Mouse (Mus musculus) limb, embryonic 11.5 days (tissue): Measurements from ENCODE around the gene Lcp2. TPM values are rescaled to one million over a fixed set of nuclear protein-coding genes. Genes with fewer than 3 reads are reported as not detected.

Experiments used
- ATAC-seq: fragments of 200-750 bp; cut with Nextera tagmentation; 2 replicates; pipeline ENCODE4 v1.8.0; 2017; ENCODE audit warnings: low read depth; ENCODE audit not compliant: insufficient number of reproducible peaks, low FRiP score, low TSS enrichment
- DNase-seq: peaks from one replicate; pipeline ENCODE4 v3.0.0-alpha.2; 2015; ENCODE audit warnings: low spot score
- H3K27ac ChIP-seq: fragments of 300-500 bp; sonication (generic); replicated peaks from 2 replicates; pipeline ENCODE4 v1.5.1; 2014; ENCODE audit warnings: low read depth, mild to moderate bottlenecking, low read length
- H3K27me3 ChIP-seq: fragments of 300-500 bp; sonication (generic); 2 replicates; pipeline ENCODE4 v1.6.1; 2014; ENCODE audit warnings: mild to moderate bottlenecking, low read length, mixed read lengths; ENCODE audit not compliant: control insufficient read depth, insufficient read depth
- H3K36me3 ChIP-seq: fragments of 300-500 bp; sonication (generic); 2 replicates; pipeline ENCODE4 v1.6.1; 2014; ENCODE audit warnings: mild to moderate bottlenecking, low read length, moderate library complexity, mixed read lengths; ENCODE audit not compliant: control insufficient read depth, insufficient read depth
- H3K4me1 ChIP-seq: fragments of 300-500 bp; sonication (generic); 2 replicates; pipeline ENCODE4 v1.6.1; 2014; ENCODE audit warnings: low read length, mixed read lengths; ENCODE audit not compliant: control insufficient read depth, insufficient read depth
- H3K4me2 ChIP-seq: fragments of 300-500 bp; sonication (generic); 2 replicates; pipeline ENCODE4 v1.6.1; 2014; ENCODE audit warnings: low read depth, mild to moderate bottlenecking, moderate library complexity; ENCODE audit not compliant: severe bottlenecking
- H3K4me3 ChIP-seq: fragments of 300-500 bp; sonication (generic); 2 replicates; pipeline ENCODE4 v1.5.1; 2014; ENCODE audit warnings: low read depth, low read length
- H3K9ac ChIP-seq: fragments of 300-500 bp; sonication (generic); 2 replicates; pipeline ENCODE4 v1.6.1; 2014; ENCODE audit warnings: mild to moderate bottlenecking, low read length
- H3K9me3 ChIP-seq: fragments of 300-500 bp; sonication (generic); 2 replicates; pipeline ENCODE4 v1.6.1; 2016; ENCODE audit warnings: low read length; ENCODE audit not compliant: control insufficient read depth
- WGBS: fragments of 180-500 bp; shearing (Covaris S2); extraction: QIAGEN DNeasy Blood & Tissue Kit; methylation state at CpG from one replicate; pipeline ENCODE4 v1.1.7; 2014; 5-methylcytosine and 5-hydroxymethylcytosine counted together
- polyA plus RNA-seq: library from polyadenylated mRNA; unstranded; fragments of >200 nt; fragmentation: Nextera tagmentation; extraction: Ambion mirVana; gene quantifications from 2 replicates; pipeline ENCODE4 v1.2.1, GENCODE M21; 2014

Gene Lcp2
- polyA plus RNA-seq, result 1.4 and 1.7 TPM in 2 replicates

DNA sequence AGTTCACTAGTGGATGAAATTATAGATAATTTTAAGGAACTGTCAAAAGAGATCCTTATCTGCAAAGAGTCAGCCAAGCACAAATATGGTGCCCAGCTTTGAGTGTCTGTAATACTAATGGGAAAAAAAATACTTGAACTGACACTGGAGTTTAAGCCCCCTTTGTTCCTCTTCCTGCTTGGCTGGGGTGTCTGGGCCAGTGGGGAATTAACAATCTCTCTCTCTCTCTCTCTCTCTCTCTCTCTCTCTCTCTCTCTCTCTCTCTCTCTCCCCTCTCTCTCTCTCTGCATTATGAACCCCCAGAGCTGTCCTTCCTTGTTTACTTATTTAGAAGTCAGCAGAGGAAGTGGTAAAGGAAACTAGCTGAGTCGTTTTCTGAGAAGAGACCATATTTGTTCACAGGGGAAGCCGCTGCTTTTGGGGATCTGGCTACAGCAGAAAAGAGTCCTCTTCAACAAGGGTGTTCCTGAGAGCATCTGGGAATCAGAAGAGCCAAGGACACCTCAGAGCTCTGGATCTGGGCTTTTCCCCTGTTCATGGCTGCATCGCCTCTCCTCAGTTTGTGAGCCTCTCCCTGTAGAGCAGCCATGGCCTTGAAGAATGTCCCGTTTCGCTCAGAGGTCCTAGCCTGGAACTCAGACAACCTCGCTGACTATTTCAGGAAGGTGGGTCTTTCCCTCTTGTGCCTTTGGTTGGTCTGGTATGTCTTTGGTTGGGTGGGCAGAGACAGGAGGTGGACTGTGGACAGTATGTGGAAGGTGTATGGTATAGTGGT, at the start of gene Lcp2:
Lcp2 (plus strand) TSS at position 154 of the 775 bp plus-strand sequence.
- 85% methylated on average over 6 of the region's 6 CpGs for WGBS
- ATAC-seq, result no peak
- no peaks in the 10 kb centered on the region for H3K36me3 ChIP-seq

DNA sequence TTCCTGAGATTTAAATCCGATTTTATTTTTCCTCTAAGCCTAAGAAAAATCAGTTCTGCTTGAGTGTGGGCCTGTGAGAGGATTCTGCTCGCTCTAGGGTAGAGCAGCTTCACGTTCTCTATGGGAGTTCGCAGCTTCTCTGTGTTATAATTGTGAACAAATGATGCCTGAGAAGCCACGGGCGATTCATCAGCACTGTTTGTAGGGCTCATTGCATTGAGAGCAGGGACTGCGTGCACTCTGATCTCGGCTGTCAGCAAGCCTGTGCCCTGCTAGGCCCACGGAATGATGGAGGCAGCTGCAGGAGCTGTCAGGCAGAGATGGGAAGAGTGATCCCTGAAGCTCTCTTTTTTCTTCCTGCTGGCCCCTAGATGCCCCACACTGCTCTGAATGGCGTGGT, 48.5 kb upstream of the Lcp2 start:
- Histone ChIP-seq H3K36me3 (no peaks in the 10 kb centered on the region), H3K4me3 (no peak overlapping the region), H3K9ac (no peak overlapping the region), H3K4me2 (no peak overlapping the region), H3K9me3 (no peaks in the 10 kb centered on the region), H3K27me3 (no peaks in the 10 kb centered on the region), H3K4me1 (0 out of 2 replicates have a peak, but pooled peaks cover 2% of the 10 kb centered on the region), H3K27ac (no peak overlapping the region)
- ATAC-seq, result no peak
- no peak for DNase-seq
- WGBS, result 62% methylated on average over 10 of the region's 10 CpGs

More for the DNA sequence above, at the start of gene Lcp2:
- Histone ChIP-seq H3K9ac (no peak within 1 kb of the TSS), H3K27me3 (no peaks in the 10 kb centered on the region), H3K9me3 (no peaks in the 10 kb centered on the region), H3K4me3 (no peak within 1 kb of the TSS), H3K4me1 (no peaks in the 10 kb centered on the region), H3K4me2 (no peak within 1 kb of the TSS), H3K27ac (no peak within 1 kb of the TSS)
- DNase-seq, result no peak

DNA sequence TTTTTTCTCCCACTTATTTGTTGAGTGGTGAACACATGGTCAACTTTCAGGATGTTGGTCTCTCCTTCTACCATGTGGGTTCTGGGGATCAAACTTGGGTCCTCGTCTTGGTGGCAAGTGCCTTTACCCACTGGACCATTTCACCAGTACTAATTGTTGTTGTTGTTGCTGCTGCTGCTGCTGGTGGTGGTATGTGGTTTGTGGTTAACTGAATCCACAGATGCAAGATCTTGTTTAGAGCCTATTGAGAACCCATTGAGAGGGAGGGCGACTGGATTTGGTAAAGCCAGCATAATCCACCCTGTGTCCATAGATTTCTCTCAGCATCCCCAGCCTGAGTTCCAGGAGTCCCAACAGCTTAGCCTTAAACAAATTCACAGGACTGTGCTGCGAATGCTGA, 46.3 kb upstream of the Lcp2 start:
- WGBS, result 83% methylated on average over 3 of the region's 3 CpGs
- no peak overlapping the region for H3K27ac ChIP-seq
- H3K4me2 ChIP-seq, result no peak overlapping the region
- H3K27me3 ChIP-seq, result no peaks in the 10 kb centered on the region
- H3K4me1 ChIP-seq, result no peaks in the 10 kb centered on the region
- no peak overlapping the region for H3K4me3 ChIP-seq
- H3K9me3 ChIP-seq, result no peaks in the 10 kb centered on the region
- no peak for ATAC-seq
- H3K36me3 ChIP-seq, result no peaks in the 10 kb centered on the region
- no peak overlapping the region for H3K9ac ChIP-seq
- no peak for DNase-seq

DNA sequence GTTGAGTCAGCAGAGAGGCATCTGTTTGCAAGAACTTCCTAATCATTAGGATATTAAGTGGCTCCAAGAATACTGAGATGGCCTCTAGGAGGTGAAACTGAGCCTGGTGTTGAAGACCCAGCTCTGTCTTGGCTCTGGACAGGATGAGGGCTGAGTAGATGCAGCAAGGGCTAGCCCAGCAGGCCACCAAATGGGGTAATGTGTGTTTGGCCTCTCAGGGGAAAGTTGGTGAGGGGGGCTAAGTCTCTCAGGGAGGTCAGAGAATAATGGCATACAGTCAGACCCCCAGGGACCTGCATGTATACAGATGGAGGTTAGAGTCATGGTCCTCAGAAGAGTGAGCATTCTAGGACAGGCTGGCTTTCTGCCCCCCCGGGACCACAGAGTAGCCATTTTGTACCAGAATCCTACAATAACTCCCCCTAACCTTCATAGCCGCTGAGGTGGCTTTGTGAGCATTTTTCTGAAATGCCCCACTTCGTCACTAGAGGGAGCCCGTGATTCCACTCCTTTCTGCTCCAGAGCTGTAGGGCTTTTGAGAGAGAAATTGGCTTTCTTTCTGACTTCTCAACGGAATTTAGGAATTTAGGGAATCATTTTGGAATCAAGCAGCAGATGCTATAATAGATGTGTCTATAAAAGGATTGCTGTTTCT, 44.7 kb upstream of the Lcp2 start:
- 8% methylated on average over 5 of the region's 5 CpGs for WGBS
- no peak overlapping the region for H3K4me3 ChIP-seq
- H3K27ac ChIP-seq, result no peak overlapping the region
- H3K4me2 ChIP-seq, result no peak overlapping the region
- no peak overlapping the region for H3K9ac ChIP-seq
- no peaks in the 10 kb centered on the region for H3K36me3 ChIP-seq
- no peak for ATAC-seq
- H3K27me3 ChIP-seq, result no peaks in the 10 kb centered on the region
- H3K9me3 ChIP-seq, result no peaks in the 10 kb centered on the region
- peak; percentile 73 for DNase-seq
- no peaks in the 10 kb centered on the region for H3K4me1 ChIP-seq

DNA sequence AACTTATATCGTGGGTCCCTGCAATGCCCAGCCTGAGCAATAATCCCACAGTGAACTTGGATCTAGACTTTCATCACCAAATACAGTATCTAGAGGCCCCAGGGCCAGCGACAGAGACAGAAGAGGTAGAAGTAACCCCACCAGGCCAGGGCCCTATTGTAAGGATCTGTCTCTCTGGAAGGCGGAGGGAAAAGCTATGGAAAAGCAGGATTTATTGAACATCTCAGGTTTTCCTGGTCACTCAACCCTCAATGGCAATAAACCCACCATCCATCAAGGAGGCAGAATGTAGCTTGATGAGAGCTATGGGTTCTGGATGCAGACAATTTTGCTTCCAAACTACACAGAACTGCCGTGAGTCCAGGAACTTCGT, 44.1 kb upstream of the Lcp2 start:
- ATAC-seq (no peak), DNase-seq (no peak)
- H3K9me3 ChIP-seq, result no peaks in the 10 kb centered on the region
- no peak overlapping the region for H3K4me3 ChIP-seq
- H3K9ac ChIP-seq, result no peak overlapping the region
- no peaks in the 10 kb centered on the region for H3K27me3 ChIP-seq
- H3K27ac ChIP-seq, result no peak overlapping the region
- no peaks in the 10 kb centered on the region for H3K36me3 ChIP-seq
- no peak overlapping the region for H3K4me2 ChIP-seq
- no peaks in the 10 kb centered on the region for H3K4me1 ChIP-seq
- 69% methylated on average over 5 of the region's 5 CpGs for WGBS

DNA sequence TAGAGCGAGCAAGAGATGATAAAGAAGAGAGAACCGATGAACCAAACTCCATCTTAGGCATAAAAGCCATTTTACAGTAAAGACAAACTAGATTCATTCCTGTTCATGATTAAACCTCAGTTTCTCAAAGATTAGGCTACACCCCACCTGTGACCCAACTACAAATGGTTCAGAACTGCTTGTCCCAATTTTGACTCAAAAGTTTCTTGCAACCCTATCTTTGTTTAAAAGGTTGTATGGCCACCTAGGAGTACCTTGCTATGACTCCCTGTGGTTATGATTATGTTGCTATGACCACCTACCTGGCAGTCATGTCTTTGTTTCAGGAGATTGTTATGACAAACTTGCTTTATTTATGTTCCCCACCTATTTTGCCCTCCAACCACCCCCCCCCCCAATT, 39.1 kb upstream of the Lcp2 start:
- Histone ChIP-seq H3K9me3 (no peaks in the 10 kb centered on the region), H3K4me2 (no peak overlapping the region), H3K27me3 (no peaks in the 10 kb centered on the region), H3K27ac (no peak overlapping the region), H3K9ac (no peak overlapping the region), H3K4me3 (no peak overlapping the region), H3K4me1 (0 out of 2 replicates have a peak, but pooled peaks cover 5% of the 10 kb centered on the region), H3K36me3 (no peaks in the 10 kb centered on the region)
- 96% methylated on average over 2 of the region's 2 CpGs for WGBS
- ATAC-seq (no peak), DNase-seq (no peak)

DNA sequence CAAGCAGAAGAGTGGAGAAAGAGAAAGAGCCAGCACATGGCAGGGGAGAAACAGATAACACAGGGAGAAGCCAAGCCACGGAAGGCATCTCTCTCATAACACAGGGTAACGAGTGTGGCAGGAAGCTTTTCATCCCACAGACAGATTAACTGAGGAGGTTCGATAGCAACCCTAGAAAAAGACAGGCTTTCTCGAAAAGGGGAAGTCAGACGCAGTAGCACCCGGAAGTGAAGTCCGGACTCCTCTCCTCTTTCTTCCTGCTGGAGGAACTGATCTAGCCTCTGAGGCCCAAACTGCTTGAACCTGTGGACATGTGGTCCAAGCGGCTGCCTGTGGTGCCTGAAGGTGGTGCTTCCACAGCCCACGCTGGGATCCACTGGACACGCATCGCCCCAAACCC, 38.5 kb upstream of the Lcp2 start:
- Histone ChIP-seq H3K27ac (no peak overlapping the region), H3K27me3 (no peaks in the 10 kb centered on the region), H3K4me3 (no peak overlapping the region), H3K9me3 (no peaks in the 10 kb centered on the region), H3K36me3 (no peaks in the 10 kb centered on the region), H3K9ac (no peak overlapping the region), H3K4me1 (0 out of 2 replicates have a peak, but pooled peaks cover 5% of the 10 kb centered on the region), H3K4me2 (no peak overlapping the region)
- WGBS, result 85% methylated on average over 11 of the region's 11 CpGs
- ATAC-seq (no peak), DNase-seq (no peak)

DNA sequence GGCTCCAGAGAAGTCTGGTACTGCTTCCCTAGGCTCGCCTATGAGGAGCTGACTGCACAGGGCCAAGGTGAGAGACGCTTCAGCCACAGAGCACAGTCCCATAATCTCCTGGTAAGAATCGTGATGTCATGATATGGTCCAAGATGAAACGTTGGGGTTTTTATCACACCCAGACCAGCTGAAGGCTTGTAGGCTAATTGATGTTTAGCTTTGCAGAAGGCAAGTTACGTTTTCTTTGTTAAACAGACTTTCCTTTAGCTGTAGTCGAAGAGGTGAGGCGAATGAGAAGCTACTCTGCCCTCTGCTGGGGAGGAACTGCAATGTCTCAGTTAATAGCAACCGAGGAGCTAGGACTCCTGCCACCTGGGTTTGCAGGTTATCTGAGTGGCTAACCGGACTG, 38.0 kb upstream of the Lcp2 start:
- no peak overlapping the region for H3K4me3 ChIP-seq
- no peak overlapping the region for H3K9ac ChIP-seq
- WGBS, result 48% methylated on average over 9 of the region's 9 CpGs
- DNase-seq (peak; percentile 78), ATAC-seq (no peak)
- 0 out of 2 replicates have a peak, but pooled peaks cover 5% of the 10 kb centered on the region for H3K4me1 ChIP-seq
- H3K36me3 ChIP-seq, result no peaks in the 10 kb centered on the region
- H3K27ac ChIP-seq, result no peak overlapping the region
- H3K4me2 ChIP-seq, result no peak overlapping the region
- no peaks in the 10 kb centered on the region for H3K27me3 ChIP-seq
- H3K9me3 ChIP-seq, result no peaks in the 10 kb centered on the region
